Mouse (Mus musculus): Measurements from ENCODE around the gene Pfn1. TPM values are rescaled to one million over a fixed set of nuclear protein-coding genes. Genes with fewer than 3 reads are reported as not detected.

Pfn1 gene
- polyA plus RNA-seq, 1 experiment, result 1,131 TPM

DNA sequence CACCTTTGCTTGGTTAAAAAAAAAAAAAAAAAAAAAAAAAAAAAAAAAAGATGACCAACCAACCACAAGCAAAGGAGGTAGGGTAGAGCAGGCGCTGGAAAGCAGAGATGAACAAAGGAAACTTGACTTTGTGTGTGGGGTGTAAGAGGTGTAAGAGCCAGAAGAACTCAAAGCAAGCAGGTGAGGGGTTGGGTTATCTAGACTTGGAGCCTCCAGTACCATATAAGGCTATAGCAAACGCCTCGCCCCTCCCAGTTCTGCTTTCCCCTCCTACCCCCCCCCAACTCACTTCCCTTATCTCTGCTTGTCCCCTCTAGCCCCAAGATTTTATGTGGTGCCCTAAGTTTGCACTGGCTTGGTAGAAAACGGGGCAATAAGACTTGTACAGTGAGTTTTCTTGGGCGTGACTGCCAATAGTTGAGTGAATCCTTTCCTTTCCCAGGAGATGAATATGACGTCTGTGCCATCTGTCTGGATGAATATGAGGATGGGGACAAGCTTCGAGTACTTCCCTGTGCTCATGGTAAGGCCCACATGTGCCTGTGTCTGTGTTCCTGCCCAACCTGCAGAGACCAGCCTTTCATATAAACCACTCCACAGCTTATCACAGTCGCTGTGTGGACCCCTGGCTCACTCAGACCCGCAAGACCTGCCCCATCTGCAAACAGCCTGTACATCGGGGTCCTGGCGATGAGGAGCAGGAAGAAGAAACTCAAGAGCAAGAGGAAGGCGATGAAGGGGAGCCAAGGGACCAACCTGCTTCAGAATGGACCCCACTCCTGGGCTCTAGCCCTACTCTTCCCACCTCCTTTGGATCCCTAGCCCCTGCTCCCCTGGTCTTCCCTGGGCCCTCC, 3.9 kb downstream of the Pfn1 start:
- peaks cover 13% of the 10 kb centered on the region for H3K4me1 ChIP-seq (ENCODE audit: control insufficient read depth, insufficient read depth, low read length)
- peak overlapping the region; percentile 79 for H3K27ac ChIP-seq (ENCODE audit: insufficient read depth, low read length)
- H3K4me3 ChIP-seq (ENCODE audit: insufficient read depth, low read length), result peak overlapping the region; percentile 86
- TF ChIP-seq POLR2A (IDR thresholded peaks at IDR 0.05; ENCODE audit: low read depth, low read length) (peak; percentile 35), CTCF (IDR thresholded peaks at IDR 0.05; ENCODE audit: borderline replicate concordance, insufficient read depth, low read length) (no peak)

- no peak for TF ChIP-seq CTCF (IDR thresholded peaks at IDR 0.05; ENCODE audit: borderline replicate concordance, insufficient read depth, low read length)
- TF ChIP-seq POLR2A (IDR thresholded peaks at IDR 0.05; ENCODE audit: low read depth, low read length), result 0 out of 2 replicates have a peak, but pooled peaks have one; percentile 6
- H3K27ac ChIP-seq (ENCODE audit: insufficient read depth, low read length), result no peak overlapping the region
- peaks cover 13% of the 10 kb centered on the region for H3K4me1 ChIP-seq (ENCODE audit: control insufficient read depth, insufficient read depth, low read length)
- no peak overlapping the region for H3K4me3 ChIP-seq (ENCODE audit: insufficient read depth, low read length)
Measured at GRCm38 (mm10) chr11:70649185-70649734, 5.2 kb downstream of the Pfn1 start.

DNA sequence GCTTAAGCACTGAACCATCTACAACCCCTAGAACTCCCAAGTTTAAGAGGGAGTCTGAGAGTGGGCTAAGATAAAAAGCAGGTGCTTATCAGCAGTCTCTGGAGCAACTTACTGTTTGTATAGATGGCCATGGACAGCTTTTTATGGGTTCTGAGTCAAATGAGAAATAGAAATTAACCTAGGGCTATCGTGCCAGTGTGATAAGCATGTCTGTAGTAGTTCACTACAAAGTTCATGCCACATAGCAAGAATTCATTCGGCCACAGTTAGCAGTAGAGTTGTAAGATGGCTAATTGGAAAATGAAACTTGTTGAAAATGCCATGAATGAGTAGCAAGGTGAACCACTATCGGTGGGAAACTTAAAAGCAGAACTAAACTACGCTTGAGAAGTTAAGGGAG, 5.9 kb downstream of the Pfn1 start:
- Histone ChIP-seq H3K4me3 (ENCODE audit: insufficient read depth, low read length) (peak overlapping the region; percentile 51), H3K4me1 (ENCODE audit: control insufficient read depth, insufficient read depth, low read length) (peaks cover 13% of the 10 kb centered on the region), H3K27ac (ENCODE audit: insufficient read depth, low read length) (peak overlapping the region; percentile 94; the same call in 1 of the 2 replicates)
- TF ChIP-seq CTCF (IDR thresholded peaks at IDR 0.05; ENCODE audit: borderline replicate concordance, insufficient read depth, low read length), result no peak
- TF ChIP-seq POLR2A (IDR thresholded peaks at IDR 0.05; ENCODE audit: low read depth, low read length), result 0 out of 2 replicates have a peak, but pooled peaks have one; percentile 15

DNA sequence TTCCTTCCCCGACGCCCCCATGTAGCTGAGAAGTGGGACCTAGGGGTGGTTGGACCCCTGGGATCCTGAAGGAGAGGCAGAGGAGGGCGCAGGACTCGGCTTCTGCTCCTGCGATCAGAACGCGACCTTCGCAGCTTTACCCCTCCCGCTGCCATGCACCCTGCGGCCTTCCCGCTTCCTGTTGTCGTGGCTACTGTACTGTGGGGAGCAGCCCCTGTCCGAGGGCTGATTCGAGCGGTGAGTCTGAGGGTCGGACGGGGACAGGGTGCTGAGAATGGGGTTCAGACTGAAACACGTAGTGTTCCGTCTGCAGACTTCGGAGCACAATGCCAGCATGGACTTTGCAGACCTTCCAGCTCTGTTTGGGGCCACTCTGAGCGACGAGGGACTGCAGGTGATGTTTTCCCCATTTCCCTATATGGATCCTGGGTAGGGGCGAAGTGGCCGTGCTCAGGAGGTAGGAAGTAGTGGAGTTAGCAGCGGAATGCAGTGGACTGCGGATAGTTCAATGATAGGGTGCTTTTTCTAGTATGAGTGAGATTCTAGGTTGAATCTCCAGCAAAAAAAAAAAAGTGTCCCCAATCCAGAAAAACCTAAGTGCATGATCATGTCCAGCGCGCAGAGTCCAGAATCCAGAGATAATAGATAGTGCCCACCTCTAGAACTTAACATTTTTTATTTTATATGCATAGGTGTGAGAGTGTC, 6.6 kb downstream of the Pfn1 start:
- H3K4me3 ChIP-seq (ENCODE audit: insufficient read depth, low read length), result peak overlapping the region; percentile 51
- peaks cover 13% of the 10 kb centered on the region for H3K4me1 ChIP-seq (ENCODE audit: control insufficient read depth, insufficient read depth, low read length)
- TF ChIP-seq CTCF (IDR thresholded peaks at IDR 0.05; ENCODE audit: borderline replicate concordance, insufficient read depth, low read length) (no peak), POLR2A (IDR thresholded peaks at IDR 0.05; ENCODE audit: low read depth, low read length) (peak; percentile 55)
- peak overlapping the region; percentile 94 for H3K27ac ChIP-seq (ENCODE audit: insufficient read depth, low read length)

GRCm38 (mm10) chr11:70646691-70647650, 7.5 kb downstream of the Pfn1 start, which contains the start of the genes Rnf167 and Slc25a11:
Gene Rnf167, plus strand, starts transcription at chr11:70647235.
Gene Slc25a11, minus strand, starts transcription at chr11:70647479.
- Histone ChIP-seq H3K27ac (ENCODE audit: insufficient read depth, low read length) (peak within 1 kb of the TSS; percentile 94), H3K4me1 (ENCODE audit: control insufficient read depth, insufficient read depth, low read length) (peaks cover 13% of the 10 kb centered on the region), H3K4me3 (ENCODE audit: insufficient read depth, low read length) (peak within 1 kb of the TSS; percentile 68)
- TF ChIP-seq CTCF (IDR thresholded peaks at IDR 0.05; ENCODE audit: borderline replicate concordance, insufficient read depth, low read length), result no peak
- peak; percentile 93 for TF ChIP-seq POLR2A (IDR thresholded peaks at IDR 0.05; ENCODE audit: low read depth, low read length)

- peaks cover 13% of the 10 kb centered on the region for H3K4me1 ChIP-seq (ENCODE audit: control insufficient read depth, insufficient read depth, low read length)
- TF ChIP-seq POLR2A (IDR thresholded peaks at IDR 0.05; ENCODE audit: low read depth, low read length) (no peak), CTCF (IDR thresholded peaks at IDR 0.05; ENCODE audit: borderline replicate concordance, insufficient read depth, low read length) (no peak)
- H3K27ac ChIP-seq (ENCODE audit: insufficient read depth, low read length), result no peak overlapping the region
- H3K4me3 ChIP-seq (ENCODE audit: insufficient read depth, low read length), result peak overlapping the region; percentile 68
Measured at GRCm38 (mm10) chr11:70646259-70646555, 8.2 kb downstream of the Pfn1 start.

DNA sequence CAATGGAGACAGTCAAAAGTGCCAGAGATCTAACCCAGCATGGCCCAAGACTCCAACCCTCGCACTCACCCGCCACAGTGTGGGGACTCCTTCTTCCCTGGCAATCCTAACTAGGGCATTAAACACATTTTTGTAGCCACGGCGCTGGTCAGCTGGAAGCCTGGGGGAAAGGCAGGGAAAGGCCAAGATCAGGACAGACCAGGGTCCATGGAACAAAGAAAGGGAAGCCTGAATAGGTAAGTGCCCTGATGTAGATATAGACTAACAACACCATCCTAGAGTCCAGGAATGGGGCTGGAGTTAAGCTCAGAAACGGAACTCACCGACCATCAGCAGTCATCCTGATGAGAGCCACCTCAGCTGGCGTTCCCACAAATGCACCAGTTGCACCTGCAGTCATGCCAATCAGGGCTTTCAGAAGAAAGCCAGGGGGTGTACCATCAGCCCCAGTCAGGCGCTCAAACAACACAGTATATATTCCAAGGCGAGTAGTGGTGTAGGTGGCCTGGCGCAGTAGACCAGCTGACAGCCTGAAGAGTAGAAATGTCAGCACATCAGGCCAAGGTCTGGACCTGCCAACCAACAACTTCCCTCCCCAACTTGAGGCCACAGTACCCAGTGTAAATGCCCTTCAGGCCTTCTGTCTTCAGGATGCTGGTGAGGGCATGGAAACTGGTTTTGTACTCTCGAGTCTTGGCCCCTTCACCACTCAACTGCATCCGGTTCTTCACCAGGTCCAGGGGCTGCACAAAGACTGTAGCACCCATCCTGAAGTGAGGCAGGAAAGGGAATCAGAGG, 8.8 kb downstream of the Pfn1 start:
- H3K4me1 ChIP-seq (ENCODE audit: control insufficient read depth, insufficient read depth, low read length), result peaks cover 11% of the 10 kb centered on the region
- peak overlapping the region; percentile 68 for H3K4me3 ChIP-seq (ENCODE audit: insufficient read depth, low read length)
- TF ChIP-seq POLR2A (IDR thresholded peaks at IDR 0.05; ENCODE audit: low read depth, low read length) (no peak), CTCF (IDR thresholded peaks at IDR 0.05; ENCODE audit: borderline replicate concordance, insufficient read depth, low read length) (no peak)
- H3K27ac ChIP-seq (ENCODE audit: insufficient read depth, low read length), result no peak overlapping the region

DNA sequence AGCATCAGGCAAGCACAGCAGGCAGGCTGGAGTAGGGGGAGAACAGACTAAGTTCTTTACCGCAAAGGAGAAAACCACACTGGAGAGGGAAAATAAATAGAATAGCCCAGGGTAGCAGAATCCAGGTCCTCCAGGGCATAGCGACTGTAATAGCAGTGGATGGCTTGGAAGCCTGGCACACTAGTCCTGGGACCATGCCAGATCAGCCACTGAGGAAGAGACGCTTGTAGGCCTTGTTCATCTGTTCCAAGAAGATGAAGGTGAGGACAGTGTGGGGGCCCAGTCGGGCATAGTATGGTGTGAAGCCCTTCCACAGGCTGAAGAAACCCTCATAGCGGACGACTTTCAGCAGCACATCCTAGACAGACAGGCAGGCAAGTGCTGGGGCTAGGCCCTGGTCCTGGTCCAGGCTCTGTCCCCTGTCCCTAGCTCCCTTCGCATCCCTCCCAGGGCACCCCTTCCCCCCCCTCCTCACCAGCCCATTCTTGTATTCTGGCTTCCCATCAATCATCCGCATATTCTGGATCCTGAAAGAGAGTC, 9.8 kb downstream of the Pfn1 start:
- H3K27ac ChIP-seq (ENCODE audit: insufficient read depth, low read length), result no peak overlapping the region

More for the DNA sequence above, 9.8 kb downstream of the Pfn1 start:
- TF ChIP-seq POLR2A (IDR thresholded peaks at IDR 0.05; ENCODE audit: low read depth, low read length) (no peak), CTCF (IDR thresholded peaks at IDR 0.05; ENCODE audit: borderline replicate concordance, insufficient read depth, low read length) (no peak)
- Histone ChIP-seq H3K4me3 (ENCODE audit: insufficient read depth, low read length) (no peak overlapping the region), H3K4me1 (ENCODE audit: control insufficient read depth, insufficient read depth, low read length) (peaks cover 9% of the 10 kb centered on the region)
